Mouse (Mus musculus): ENCODE measurements at regions not wholly inside any gene's neighbourhood (a gene's known extent, or its start where the extent isn't known, plus 50 kb on each side); places are given as distances from the start of the nearest gene placed in this dataset.

DNA sequence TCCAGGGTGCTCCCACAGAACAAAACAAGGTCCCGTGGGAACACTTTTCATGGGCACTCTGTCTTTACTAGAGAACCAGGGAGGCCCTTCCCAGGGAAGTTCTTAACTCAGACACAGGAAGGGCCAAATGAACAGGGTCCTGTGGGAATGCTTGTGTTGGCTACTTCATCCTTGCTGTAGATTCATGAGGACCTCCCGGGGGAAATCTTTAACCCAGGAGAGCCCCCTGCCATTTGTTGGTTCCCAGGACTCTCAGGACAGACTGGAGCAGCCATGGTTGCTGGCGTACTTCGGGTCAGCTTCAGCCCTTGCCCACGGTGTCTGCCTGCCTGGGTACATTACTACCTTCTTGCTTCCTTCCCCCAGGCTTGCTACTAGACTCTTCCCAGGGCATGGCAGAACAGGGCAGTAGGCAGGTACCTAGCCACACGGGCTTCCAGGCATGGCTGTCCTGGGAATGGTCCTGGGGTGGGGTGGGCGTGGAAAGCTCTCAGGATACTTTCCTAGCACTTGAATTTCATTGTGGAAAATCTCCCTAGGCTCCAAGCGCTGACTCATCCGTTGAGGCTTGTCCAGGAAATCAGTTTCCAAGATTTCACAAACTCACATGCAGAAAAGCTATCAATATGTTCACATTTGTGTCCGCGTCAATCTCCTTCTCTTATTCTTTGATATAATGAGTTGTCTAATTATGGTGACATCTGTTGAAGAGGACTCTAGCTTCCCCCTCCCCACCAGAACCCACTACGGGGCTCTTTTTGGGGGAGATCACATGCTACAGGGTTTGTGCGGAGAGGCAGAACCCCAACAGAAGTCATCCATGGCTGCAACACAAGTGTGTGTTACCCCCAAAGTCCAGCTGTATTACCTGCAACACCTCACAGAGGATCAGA lies 148.6 kb downstream of the Sec61b start:
- no peak for DNase-seq (ENCODE audit: low spot score)

DNA sequence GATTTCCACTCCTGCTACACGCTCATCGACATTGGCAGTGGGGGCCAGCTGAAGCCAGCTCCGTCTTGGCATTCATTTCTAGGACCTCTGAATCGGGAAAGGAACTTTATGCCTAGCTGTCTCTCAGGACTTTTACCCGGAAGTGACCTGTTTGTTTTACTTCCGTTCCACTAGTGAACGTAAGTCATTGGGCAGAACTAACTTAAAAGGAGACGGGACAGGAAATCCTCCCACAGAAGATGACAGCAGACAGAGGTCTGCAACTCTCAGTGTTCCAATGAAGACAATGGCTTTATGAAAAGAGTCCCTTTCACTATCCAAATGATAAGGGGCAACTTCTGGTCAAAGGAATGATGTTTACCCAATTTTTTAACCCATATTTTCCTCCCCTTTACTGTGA lies 155.5 kb downstream of the Sec61b start:
- no peak for DNase-seq (ENCODE audit: low spot score)

DNA sequence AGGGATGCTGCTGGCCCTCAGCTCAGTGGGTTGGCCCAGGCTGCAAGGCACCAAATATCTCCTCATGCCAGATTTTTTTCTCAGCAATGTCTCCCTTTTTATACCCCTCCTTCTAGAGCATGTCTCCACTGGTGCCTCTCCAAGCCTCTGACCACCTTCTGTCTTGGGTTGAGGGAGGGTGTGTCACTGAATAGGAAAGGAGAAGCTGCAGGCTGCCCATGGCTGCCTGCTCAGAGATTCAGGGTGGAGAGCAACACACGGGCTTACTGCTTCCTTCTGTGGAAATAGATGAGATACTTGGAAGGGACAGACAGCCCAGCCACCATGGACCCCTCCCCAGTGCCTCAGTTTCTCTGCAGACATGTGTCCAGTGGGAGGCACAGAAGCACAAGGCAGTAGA lies 156.0 kb downstream of the Sec61b start:
- no peak for DNase-seq (ENCODE audit: low spot score)

DNA sequence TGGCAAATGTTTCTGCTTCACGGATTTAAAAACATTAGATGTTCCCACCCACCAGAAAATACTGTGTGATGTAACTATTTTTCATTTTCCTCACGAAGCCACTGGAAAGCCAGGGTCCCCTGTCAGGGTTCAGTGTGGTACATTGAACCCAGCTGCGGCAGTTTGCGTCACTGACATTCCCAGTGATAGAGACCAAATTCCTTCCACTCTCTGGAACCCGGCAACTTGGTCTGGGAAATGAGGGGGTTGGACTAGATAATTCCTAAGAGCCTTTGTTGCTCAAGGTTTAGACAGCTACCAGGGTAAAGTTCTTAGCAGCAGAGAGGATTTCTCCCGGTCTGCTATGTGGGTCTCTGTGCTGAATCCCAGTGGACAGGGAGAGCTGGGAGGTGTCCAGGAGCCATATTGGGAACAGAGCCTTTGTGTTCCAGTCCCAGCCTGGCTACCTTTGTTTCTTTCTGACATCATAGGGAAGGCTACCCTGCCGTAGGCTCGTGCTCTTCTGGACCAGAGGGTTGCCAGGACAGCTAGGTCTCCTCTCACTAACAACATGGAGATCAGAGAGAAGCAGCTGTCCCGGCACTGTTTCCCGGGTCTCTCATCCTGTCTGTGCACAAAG lies 164.5 kb downstream of the Sec61b start:
- DNase-seq (ENCODE audit: low spot score): no peak

DNA sequence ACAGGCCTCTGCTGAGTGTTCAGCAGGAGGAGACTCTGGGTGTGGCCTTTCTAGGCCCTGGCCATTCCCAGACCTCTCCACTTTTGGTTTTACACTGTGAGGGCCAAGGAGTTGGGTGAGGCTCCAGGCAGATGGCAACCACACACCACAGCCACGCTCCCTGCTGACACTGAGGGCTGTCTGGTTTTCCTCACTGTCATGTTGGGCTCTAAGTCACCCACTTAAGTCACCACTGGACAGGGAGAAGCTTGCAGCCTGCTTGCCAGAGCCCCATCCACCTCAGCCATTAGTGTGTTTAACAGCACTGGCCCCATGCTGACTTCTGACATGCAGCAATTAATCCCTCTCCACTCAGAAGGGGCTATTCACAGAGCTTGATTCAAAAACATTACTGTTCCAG lies 170.6 kb downstream of the Sec61b start:
- no peak for DNase-seq (ENCODE audit: low spot score)

DNA sequence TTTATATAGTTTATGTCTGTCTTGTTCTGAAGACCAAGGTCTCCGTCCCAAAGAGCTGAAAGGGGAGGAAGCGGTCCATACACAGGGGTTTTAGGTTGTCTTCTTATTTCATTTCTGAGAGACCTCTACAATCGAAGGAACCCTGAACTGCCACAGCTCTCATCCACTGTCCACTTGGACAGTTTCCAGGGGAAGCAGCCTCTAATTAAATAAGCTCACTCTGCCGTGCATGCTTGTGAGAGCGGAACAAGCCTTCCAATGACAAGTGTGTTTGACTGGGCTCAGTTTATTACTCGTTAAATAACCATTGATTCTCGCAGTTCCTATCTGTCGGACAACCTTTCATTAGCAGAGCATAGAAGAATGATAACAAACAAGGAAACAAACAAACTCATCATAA lies 174.2 kb downstream of the Sec61b start:
- DNase-seq (ENCODE audit: low spot score): no peak

DNA sequence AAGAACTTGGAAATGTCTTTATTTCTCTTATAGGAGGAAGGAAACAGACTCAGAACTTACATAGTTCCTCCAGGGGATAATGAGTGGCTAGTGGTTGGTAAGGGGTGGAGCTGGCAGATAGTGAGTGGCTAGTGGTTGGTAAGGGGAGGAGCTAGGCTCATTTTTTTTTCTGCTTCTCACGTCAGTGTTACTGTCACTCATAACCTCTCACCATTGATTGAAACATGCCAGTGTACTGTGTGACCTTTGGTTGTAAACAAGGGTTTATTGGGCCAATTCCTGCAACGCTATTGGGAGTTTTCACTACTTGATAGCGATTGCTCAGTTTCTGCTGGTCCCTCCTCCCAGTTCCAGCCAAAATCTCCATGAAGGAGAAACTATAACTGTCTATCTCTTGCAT lies 175.5 kb downstream of the Sec61b start:
- no peak for DNase-seq (ENCODE audit: low spot score)

DNA sequence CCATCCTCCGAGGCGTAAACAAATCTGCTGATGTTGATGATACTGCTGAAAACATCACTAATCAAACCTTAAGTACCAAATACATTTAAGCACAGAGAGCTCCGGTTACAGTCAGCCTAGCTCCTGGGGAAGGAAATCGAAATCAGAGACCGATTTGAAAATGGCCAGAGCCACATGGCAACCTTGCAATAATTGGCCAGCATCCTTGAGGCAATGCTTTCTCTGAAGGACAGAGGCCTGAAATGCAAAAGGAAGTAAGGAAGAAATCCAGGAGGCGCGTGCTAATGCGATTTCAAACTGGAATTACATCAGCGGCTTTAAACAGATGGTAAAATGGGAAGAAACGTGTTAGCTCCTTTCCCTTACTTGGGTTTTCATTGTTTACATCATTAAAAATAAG lies 177.1 kb downstream of the Sec61b start:
- DNase-seq (ENCODE audit: low spot score): no peak

DNA sequence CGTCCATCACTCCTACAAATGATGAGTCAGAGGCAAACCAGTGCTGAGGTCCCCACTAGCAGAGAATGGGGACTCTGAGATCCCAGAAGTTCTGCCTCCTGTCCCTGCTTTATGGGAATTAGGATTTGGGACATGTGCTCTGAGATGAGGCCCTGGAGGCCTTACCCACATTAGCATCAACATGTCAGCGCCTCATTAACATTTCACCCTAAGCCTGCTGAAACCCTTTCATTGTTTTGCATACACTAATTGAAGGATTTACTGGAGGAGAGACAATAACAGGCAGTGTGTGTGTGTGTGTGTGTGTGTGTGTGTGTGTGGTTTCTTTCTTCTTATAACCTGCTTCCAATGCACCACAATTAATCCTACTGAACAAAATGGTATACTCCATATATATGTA lies 178.7 kb downstream of the Sec61b start:
- no peak for DNase-seq (ENCODE audit: low spot score)

DNA sequence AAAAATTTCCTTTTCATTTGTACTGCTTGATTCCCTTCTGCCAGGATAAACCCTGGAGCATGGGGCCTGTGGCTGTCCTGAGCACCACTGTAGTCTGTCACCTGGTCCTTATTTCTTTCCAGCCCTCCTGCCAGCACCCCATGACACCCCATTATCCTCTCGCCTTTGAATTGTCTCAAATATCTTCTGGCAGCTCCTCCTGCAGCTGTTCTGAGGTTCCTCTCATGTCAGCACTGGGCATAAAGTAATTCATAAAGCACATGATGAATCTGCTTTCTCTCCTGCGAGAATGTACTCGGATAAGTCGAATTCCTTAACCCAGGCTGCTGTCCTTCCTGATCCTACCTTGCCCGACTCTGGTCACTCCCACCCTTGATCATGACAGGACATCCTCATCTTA lies 195.1 kb downstream of the Sec61b start:
- no peak for DNase-seq (ENCODE audit: low spot score)

DNA sequence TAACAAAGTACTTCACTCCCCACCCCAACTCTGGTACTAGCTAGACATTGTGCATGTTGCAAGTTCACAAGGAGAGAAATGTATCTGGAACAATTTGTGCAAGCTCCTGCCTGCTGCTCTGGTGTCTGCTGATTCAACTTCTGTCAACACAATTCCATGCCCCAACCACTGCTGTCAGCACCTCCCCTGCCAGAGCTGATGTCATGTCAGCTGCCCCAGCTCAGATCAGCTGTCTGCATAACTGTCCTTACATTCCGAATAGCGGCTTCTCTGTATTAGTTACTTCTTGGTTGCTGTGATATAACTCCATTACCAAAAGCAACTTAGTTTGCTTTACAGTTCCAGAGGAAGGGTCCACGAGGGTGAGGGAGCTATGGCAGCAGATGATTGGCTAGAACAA lies 196.0 kb downstream of the Sec61b start:
- DNase-seq (ENCODE audit: low spot score): no peak

DNA sequence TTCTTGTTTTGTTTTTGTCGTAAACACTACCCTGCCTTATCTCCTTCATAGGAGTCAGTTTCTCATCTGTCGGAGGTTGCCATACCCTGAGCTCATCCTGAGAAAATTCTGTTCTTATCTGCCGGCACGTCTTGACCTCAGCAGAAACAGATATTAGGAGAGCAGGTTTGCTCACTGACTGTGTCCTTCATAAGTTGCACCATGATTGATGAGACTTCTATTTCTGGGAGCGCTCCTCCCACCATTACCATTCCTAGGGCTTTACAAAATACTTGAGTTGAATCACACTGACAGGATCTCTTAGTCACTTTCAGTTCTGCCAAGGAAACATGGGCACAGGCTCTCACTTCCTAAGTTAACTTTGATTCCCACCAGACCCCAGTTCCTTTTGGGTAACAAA lies 196.9 kb downstream of the Sec61b start:
- DNase-seq (ENCODE audit: low spot score): no peak

DNA sequence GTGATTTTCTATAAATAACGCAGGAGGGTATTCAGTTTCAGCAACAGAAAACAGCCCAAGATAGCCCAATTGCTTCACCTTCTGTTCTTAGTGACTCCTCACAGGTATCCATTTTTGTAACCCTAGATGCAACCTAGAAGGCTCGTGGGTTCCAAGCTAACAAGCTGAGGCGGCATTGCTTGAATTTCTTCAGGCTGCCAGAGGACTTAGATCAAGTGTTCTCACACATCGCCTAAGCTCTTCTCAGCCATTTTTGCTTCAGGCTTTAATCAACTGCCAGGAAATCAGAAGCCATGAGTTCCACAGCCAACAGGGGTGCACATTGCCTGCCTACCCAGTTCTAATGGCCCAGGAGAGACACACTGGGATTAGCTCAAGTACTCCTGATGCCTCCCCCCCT lies 206.7 kb downstream of the Sec61b start:
- no peak for DNase-seq (ENCODE audit: low spot score)

DNA sequence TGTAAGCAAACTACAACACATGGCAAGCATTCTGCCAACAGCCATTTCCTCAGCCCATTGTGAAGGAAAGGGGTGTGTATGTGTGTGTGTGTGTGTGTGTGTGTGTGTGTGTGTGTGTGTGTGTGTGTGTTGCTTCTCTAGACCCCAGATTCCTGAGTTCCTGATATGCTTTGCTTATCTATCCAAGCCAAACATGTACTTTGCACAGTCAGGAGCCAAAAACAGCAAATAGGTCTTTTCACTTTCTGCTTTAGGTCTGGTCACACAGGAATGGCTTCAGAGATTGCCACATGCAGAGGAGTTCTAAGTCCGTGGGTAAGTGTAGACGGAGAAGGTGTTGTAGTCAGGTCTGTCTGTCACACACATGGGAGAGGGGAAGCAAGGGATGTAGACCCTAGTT lies 216.7 kb downstream of the Sec61b start:
- DNase-seq (ENCODE audit: low spot score): no peak

DNA sequence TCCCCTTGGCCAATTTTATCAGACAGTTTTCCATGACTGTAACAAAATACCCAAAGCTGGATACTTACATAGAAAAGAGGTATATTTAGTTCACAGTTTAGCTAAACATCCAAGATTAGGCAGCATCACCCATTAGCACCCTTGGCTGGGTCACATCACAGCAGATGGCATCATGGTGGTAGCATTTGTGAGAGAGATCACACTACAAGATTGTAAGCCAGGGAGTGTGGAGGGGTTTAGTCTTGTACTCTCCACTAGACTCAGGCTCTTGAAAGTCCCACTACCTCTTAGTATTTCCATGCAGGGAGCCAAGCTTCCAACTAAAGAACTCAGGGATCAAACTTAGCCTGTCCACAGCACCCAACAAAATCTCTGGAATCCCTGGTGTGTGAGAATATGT lies 218.2 kb downstream of the Sec61b start:
- DNase-seq (ENCODE audit: low spot score): no peak

DNA sequence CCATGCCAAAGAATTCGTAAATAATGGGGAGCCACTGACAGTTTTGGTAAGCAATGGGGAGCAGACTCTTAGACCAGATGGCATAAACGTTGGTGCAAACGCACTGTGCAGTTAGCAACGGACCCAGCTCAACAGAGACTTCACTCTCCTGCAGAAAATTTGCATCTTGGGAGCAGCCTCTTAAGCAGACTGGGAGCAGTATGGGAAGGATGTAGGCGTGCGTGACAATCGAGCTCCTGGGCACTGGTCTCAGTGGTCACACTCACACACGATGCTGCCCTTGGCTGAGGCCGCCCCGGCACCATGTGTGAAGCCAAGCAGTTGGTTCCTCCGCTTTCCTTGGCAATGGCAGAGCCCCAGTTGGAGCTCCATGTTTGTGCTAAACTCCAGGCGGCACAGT lies 218.8 kb downstream of the Sec61b start:
- DNase-seq (ENCODE audit: low spot score): no peak

DNA sequence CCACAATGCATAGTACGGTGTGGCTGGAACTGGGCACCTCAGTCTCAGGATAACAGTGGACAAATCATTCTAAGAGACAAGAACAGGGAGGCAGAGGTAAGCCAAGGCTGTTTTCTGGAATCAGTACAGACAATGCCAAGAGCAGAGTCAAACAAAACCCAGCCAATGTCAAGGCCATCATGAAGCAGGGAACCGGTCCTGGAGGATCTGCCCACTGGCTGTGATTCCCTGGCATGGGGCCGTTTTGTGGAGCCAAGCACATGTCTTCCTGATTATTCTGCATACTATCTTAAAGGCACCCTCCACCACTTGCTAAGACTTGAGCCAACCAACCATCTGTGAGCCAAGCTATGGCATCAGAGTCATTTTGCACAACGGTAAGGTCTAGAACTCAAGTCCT lies 222.6 kb downstream of the Sec61b start:
- no peak for DNase-seq (ENCODE audit: low spot score)

DNA sequence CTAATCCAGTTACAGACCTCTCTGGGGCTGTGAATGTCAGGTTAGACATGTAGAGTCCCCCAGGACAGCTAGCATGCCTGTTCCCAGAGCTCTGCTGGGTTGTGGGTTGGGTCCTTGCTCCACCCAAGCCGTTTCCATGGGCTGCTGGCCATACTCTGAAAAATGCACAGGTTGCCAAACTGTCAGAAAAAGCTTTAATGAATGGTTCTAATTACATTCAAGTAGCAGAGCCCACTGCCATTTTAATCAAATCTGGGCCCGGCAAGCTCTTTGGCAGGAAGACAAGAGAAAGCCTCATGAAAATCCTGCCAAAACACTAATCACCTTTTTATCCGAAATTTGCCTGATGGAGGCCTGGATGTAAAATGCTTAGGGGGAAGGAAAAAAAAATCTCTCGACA lies 224.1 kb downstream of the Sec61b start:
- DNase-seq (ENCODE audit: low spot score): no peak

DNA sequence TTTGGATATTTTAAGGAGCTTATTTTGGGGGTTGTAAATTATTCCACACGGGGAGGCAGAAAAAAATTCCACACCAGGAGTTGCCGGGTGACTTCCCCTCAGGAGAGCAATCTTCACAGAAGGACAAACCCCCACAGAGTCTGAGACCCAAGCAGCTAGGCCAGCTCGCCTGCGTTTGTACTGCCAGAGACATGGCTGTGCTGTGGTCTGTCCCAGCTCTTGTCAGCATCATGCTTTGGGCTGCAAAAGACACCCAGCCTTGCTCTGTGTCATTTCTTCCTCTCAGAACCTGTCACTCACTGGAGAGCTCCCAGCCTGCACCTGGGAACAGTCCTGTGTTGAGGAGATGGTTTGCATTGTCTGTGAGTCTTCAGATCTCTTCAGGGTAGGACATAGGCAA lies 224.5 kb downstream of the Sec61b start:
- no peak for DNase-seq (ENCODE audit: low spot score)

DNA sequence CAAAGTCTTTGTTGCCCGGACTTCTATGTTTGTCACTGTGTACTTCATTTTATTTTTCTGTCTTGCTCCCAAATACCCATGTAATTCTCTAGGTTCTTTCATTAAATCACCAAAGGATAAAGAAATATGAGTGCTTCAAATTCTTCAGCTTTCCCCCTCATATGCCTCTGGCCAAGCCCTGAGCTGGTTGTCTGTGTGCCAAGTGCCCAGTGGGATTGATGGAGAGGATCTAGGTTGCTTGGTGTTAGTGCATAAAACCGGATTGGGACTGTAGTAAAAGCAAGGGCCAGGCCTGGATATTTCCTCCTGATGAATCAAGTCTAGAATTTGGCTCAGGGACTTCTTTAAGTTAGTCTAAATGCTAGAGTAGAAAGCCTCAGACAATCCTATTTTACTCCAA lies 229.0 kb downstream of the Sec61b start:
- DNase-seq (ENCODE audit: low spot score): no peak

DNA sequence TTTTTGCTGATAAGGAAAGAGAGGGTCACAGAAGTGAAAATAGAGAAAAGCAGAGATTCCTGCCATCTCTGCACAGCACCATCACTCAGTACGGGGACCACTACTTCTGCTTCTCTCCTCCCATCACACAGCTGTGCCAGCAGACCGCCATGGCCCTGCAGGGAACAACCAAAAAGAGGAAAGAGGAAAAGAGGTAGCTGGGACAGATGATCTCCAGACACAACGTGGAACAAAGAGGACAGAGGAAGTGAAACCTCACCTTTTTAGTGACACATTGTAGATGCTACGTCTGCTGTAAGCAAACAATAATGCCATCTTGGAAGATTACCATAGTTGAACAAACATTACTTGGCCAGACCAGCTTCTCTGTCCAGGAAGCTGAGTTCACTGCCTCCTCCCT lies 230.1 kb downstream of the Sec61b start:
- no peak for DNase-seq (ENCODE audit: low spot score)

DNA sequence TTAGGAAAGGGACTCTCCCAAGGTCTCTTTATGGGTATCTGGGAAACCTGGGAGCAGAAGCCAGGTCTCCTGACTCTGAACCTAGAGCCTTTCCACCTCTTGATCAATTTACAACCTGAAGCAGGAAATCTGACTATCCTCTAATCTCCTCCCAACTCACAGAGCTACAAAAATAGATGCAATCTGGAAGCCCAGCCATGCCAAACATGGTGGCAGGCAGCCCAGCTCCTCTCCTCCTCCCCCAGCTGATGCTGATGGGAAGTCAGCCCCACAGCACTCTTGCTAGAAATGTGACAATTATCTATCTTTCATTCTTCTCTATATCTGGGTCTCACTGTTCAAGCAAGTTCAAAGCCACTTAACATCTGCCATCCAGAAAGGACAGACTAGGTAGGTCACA lies 233.5 kb downstream of the Sec61b start:
- DNase-seq (ENCODE audit: low spot score): no peak

DNA sequence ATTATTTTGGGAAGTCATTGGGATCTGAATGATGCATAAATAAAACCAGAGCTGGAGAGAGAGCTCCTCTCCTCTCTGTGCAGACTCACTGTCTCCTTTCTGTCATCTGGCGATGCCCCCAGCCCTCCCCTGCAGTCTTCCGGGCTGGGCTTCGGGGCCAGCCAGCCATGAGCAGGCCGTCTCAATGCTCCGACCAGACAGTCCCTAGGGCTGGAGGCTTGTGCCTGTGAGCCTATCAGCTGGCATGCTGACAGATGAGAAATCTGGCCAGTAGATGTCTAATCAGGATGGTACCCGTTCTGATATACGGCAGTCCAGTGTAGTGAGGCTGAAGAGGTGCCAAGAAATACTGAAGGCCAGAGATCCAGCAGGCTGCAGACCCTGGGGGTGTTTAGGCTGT lies 238.9 kb downstream of the Sec61b start:
- DNase-seq (ENCODE audit: low spot score): no peak

Measured in urinary bladder, postnatal 25 days (tissue).